Mouse (Mus musculus): ENCODE results near the gene Lima1. TPM values are rescaled to one million over a fixed set of nuclear protein-coding genes. Genes with fewer than 3 reads are reported as not detected.
"Not testable (repeated sequence)": the region's sequence is repeated elsewhere in the genome, so short reads cannot be mapped to it uniquely, and the experiment has no call there.

Lima1 gene
- total RNA-seq, 2 experiments from 2014 or later = 11.6 to 12.4 TPM

- no peak for DNase-seq
Observed at GRCm38 (mm10) chr15:99833648-99834454, 41.4 kb downstream of the Lima1 start.

- DNase-seq = no peak
Observed at GRCm38 (mm10) chr15:99831535-99831934, 43.7 kb downstream of the Lima1 start.

- no peak for DNase-seq
Observed at GRCm38 (mm10) chr15:99828061-99828460, 47.2 kb downstream of the Lima1 start.

- DNase-seq = no peak
Observed at GRCm38 (mm10) chr15:99826210-99826888, 48.9 kb downstream of the Lima1 start.

- DNase-seq = no peak
Observed at GRCm38 (mm10) chr15:99825211-99825610, 50.0 kb downstream of the Lima1 start.

GRCm38 (mm10) chr15:99823322-99823898 lies 51.8 kb downstream of the Lima1 start:
- DNase-seq = no peak

- not testable (repeated sequence) for DNase-seq
Observed at GRCm38 (mm10) chr15:99822501-99822900, 52.8 kb downstream of the Lima1 start.

GRCm38 (mm10) chr15:99819621-99820279 lies 55.5 kb downstream of the Lima1 start:
- no peak for DNase-seq

GRCm38 (mm10) chr15:99819109-99819440 lies 56.2 kb downstream of the Lima1 start:
- no peak for DNase-seq

- peak; percentile 31 to 32 for DNase-seq
Observed at GRCm38 (mm10) chr15:99818321-99819108, 56.7 kb downstream of the Lima1 start.

GRCm38 (mm10) chr15:99817343-99818235 lies 57.7 kb downstream of the Lima1 start:
- DNase-seq = no peak

- DNase-seq = no peak
Observed at GRCm38 (mm10) chr15:99815999-99816398, 59.3 kb downstream of the Lima1 start.

- DNase-seq = no peak
Observed at GRCm38 (mm10) chr15:99814554-99815260, 60.5 kb downstream of the Lima1 start.

- no peak for DNase-seq
Observed at GRCm38 (mm10) chr15:99813639-99814038, 61.6 kb downstream of the Lima1 start.

- no peak for DNase-seq
Observed at GRCm38 (mm10) chr15:99812097-99812496, 63.2 kb downstream of the Lima1 start.

- peak; percentile 33 to 37 for DNase-seq
Observed at GRCm38 (mm10) chr15:99807776-99808735, 67.2 kb downstream of the Lima1 start.

- no peak for DNase-seq
Observed at GRCm38 (mm10) chr15:99806171-99806570, 69.1 kb downstream of the Lima1 start.

- no peak for DNase-seq
Observed at GRCm38 (mm10) chr15:99805673-99806072, 69.6 kb downstream of the Lima1 start.

- DNase-seq = no peak
Observed at GRCm38 (mm10) chr15:99803186-99803644, 72.0 kb downstream of the Lima1 start.
